Mouse (Mus musculus) heart, adult 11 months (tissue): ENCODE measurements around the gene 4930518I15Rik.
"Not testable (repeated sequence)": the region's sequence is repeated elsewhere in the genome, so short reads cannot be mapped to it uniquely, and the experiment has no call there.

ENCODE experiments used
- DNase-seq: peaks from one replicate; pipeline ENCODE4 v3.0.0; 2022

Gene 4930518I15Rik

GRCm38 (mm10) chr2:156841841-156842706, 15.7 kb downstream of the 4930518I15Rik start:
- DNase-seq, result peak; percentile 92

DNA sequence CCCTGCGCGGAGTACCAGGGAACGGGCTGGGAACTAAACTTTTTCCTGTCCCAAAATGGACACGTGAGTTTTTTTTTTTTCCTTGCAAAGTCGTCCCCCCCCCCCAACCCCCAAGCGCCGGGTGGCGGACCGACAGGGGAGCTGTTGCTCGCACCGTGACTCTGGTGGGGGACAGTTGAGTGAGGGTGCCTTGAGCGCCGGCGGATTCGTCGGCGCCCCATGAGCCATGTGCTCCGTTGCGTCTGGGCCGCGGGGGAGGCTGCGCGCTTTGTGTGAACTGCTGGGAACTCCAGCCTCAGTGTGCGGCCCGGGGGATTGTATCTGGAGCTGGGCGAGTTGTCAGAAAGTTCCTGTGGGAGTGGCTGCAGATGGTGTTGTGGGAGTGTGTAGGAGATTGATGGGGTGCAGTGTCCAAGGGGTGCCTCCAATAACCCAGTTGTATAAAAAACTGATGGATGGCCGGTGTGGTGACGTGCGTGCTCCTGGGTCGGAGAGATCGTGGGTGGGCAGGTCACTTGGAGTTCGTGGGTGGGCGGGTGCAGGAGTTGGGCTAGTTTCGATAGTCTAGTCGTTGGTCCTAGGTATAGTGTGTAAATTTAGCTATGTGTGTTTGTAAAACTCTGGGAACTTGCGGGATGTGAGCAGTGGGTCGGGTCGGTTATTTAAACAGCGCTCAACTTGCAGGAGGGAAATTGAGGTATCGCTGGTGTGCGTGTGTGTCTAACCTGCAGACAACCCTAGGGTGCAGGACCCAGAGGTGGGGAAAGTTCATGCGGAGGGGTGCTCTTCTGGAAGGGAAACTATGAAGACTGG, 16.5 kb downstream of the 4930518I15Rik start:
- DNase-seq, result peak; percentile 94

DNA sequence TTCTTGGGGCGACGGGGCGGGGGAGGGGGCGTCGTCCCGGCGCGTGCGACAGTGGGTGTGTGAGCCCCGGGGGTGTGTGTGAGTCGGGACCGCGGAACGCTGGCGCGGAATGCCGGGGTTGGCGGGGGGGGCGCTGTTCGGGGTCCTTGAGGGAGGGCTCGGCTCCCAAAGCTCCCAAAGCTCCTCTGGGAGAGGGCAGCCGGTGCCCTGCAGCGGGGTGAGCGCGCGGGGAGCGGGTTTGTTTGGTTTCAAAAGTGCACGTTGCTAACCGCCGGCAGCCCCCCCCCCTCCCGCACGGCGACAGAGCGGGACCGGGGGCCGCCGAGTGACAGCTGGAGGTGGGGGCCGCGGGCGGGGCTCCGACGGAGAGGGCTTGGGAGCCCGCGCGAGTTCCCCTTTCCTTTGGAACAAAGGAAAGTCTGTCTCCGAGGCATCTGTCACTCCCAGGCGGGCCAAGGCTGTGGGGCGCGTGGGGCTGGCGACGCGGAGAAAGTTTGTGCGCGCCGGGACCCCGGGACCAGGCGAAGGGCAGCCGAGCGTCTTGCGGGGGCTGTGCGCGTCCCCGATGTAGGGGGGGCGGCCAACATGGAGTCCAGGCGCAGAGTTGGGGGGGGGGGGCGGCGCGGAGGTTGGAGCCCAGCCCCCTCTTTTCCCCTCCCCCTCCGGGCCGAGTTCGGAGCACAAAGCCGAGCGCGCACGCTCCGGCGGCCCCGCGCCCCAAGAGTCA, 17.3 kb downstream of the 4930518I15Rik start:
- peak; percentile 93 for DNase-seq

DNA sequence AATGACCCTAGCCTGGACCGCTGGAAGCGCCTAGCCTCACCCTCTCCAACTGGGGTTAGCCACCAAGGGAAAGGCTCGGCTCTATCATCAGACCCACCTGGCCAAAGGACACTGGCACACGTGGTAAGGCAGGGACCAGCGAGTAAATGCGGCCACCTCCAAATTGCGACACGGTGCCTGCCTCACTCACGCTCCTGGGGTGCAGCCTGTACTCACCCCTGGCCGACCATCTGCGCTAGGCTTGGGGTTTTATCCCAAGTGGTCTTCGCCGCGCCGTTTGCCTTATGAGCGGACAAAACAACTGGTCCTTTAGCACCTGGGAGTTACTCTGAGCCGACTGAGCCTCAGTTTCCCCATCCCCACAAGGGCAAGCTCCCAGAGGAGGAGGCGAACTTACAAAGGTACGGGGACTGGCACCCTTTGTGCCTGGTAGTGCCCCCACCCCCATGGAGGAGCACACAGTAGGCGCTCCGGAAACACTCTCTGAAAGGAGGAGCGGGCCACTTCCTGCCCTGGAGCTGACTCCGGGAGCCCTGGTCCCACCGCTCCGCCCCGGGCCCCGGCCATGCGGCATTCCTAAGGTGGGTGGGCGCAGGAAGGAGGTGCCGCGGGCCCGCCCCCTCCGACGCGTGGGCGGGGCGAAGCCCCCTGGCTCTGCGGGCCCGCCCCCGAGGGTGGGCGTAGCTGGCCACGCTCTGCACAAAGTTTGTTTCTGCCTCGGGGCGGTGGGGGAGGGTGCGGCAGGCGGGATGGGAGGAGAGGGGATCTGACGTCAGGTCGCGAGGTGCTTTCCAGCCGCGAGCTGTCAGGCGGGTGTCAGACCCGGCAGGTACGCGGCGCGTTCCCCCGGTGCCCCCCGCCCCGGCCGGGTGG, 18.2 kb downstream of the 4930518I15Rik start, which contains the start of gene Tgif2:
Tgif2 (plus strand) TSS at position 689 of the 873 bp plus-strand sequence.
- DNase-seq, result peak; percentile 97

DNA sequence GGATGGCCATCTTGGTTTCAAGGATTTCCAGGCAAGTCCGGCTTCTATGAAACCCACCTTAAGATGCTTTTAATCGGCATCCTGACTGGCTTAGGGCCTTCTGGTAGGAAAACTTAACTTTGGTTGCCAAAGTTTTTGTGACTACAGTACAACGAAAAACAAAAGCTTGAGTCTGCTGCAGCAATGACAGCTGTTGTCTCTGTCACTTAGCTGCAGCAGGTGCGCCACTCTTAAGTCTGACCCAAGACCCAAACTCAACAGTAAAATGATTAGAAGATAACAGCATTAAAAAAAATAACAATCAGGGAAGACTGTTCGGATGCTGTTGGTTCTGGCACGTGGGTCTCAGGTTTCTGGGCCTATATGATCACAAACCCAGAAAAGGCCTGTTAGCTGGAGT, 18.9 kb downstream of the 4930518I15Rik start:
- no peak for DNase-seq

- no peak for DNase-seq
These were observed 23.4 kb downstream of the 4930518I15Rik start for GRCm38 (mm10) chr2:156834336-156834735.

- DNase-seq, result not testable (repeated sequence)
These were observed 32.6 kb downstream of the 4930518I15Rik start for GRCm38 (mm10) chr2:156825128-156825527.

DNA sequence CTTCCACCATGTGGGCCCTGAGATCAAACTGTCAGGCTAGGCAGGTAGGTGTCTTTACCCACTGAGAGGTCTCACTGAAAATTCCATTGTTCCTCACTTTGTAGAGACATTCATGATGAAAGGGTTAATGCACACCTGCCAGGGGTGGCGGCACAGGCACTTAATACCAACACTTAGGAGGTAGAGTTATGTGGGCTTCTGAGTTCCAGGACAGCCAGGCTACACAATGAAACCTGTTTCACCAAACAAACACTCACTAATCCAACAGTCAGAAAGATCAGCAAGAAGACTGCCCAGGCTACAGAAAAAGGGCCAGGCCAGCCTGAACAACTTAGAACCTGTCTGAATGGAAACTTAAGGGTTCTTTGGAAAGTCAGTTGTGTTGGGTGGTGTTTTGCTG, 41.6 kb downstream of the 4930518I15Rik start:
- peak; percentile 53 for DNase-seq

- DNase-seq, result no peak
These were observed 42.3 kb downstream of the 4930518I15Rik start for GRCm38 (mm10) chr2:156815412-156815811.

DNA sequence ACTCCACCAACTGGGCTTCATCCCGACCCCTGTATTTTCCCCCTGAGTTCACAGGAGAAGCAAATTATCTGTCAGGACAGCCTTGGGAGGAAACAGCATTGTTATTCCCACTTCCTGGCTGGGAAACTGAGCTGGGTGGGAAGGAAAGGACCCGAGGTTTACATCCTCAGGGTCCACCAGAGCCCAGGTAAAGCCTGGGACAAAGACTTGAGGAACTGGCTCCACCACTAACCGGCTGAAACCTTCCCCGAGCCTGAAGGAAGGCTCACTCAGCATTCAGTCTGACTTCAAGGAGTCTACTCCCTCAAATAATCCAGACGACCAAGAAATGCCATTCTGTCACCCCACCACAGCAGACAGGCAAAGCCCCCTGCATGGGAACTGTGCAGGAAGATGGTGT, 42.9 kb downstream of the 4930518I15Rik start:
- peak; percentile 76 for DNase-seq

- DNase-seq, result peak; percentile 80
These were observed 43.4 kb downstream of the 4930518I15Rik start for GRCm38 (mm10) chr2:156814344-156814801.

DNA sequence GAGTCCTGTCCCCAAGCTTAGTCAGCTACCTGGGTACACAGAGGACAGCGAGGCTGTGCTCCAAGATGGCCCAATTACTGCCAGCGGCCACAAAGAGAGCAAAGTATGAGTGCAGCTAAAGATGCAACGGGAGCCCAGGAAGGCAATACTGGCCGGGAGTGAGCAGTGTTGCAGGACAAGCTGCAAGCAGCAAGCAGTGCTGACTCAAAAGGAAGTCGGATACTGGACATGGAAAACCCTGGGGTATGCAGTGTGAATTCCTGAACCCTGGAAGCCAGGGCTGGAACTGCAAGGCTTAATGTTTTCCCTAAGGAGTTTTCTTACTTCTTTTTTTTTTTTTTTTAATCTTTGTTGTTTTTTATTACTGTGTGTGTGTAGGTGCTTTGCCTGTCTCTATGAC, 46.2 kb downstream of the 4930518I15Rik start:
- peak; percentile 87 for DNase-seq

GRCm38 (mm10) chr2:156810716-156811115, 47.0 kb downstream of the 4930518I15Rik start:
- DNase-seq, result peak; percentile 57

DNA sequence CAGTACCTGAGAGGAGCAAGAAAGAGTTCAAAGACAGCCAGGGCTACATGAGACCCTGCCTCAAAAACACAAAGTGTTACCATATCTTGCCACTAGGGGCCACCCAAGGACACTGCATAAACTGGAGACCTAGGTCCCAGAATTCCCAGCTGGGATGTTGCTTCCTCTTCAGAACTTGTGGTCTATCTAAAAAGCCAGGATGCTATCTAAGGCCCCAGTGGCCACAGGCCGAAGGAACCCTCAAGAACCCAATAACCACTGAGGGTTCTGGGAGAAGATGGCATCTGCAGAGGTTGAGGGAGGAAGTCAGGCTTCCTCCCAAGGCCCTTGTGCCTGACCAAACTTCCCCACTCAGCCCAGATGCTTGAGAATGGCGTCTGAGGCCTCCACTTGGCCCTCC, 48.2 kb downstream of the 4930518I15Rik start:
- peak; percentile 93 for DNase-seq

DNA sequence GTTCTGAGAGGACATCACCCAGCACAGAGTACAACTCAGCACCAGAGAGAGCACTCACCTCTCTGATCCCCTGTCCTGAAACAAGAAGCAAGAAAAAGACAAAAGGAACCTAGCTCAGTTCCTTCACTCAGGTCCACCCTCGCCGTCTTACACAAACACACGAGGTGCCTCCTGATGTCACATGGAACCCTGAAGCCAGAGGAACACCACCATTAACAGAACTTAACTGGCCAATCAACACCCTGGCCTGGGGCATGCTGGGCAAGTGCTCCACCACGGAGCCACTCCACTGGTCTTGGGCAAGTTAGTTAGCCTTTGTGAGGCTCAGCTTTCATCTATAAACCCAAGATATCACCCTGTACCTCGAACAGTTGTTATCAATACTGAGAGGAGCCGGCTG, 50.9 kb downstream of the 4930518I15Rik start:
- peak; percentile 72 for DNase-seq
